Mouse (Mus musculus): ENCODE data around the gene Ttc30a2. TPM values are rescaled to one million over a fixed set of nuclear protein-coding genes. Genes with fewer than 3 reads are reported as not detected.
"Not testable (repeated sequence)": the region's sequence is repeated elsewhere in the genome, so short reads cannot be mapped to it uniquely, and the experiment has no call there.

The Ttc30a2 gene
- total RNA-seq, 2 experiments from 2014 or later = 0.33 to 0.38 TPM

GRCm38 (mm10) chr2:75990885-75991539, 13.0 kb upstream of the Ttc30a2 start:
- DNase-seq = peak; percentile 78
- Histone ChIP-seq H3K4me3 (peak overlapping the region; percentile 34), H3K27ac (no peak overlapping the region)
- peak; percentile 79 for TF ChIP-seq CTCF (IDR thresholded peaks at IDR 0.05)
- intact Hi-C loops (cut with DNase I) = loop anchor here (2.0 kb wide), 1 partner anchor 80 kb away; no protein-coding TSS in a partner anchor

GRCm38 (mm10) chr2:75989694-75990093, 11.7 kb upstream of the Ttc30a2 start:
- intact Hi-C loops (cut with DNase I) = loop anchor here (2.0 kb wide), 1 partner anchor 81 kb away; no protein-coding TSS in a partner anchor
- no peak for DNase-seq
- no peak for TF ChIP-seq CTCF (IDR thresholded peaks at IDR 0.05)
- Histone ChIP-seq H3K4me3 (no peak overlapping the region), H3K27ac (no peak overlapping the region)

GRCm38 (mm10) chr2:75988779-75989363, 10.9 kb upstream of the Ttc30a2 start:
- intact Hi-C loops (cut with DNase I) = no loop called here
- no peak for TF ChIP-seq CTCF (IDR thresholded peaks at IDR 0.05)
- H3K27ac ChIP-seq = no peak overlapping the region

GRCm38 (mm10) chr2:75988378-75988777, 10.4 kb upstream of the Ttc30a2 start:
- Histone ChIP-seq H3K4me3 (no peak overlapping the region), H3K27ac (no peak overlapping the region)
- intact Hi-C loops (cut with DNase I) = no loop called here
- no peak for TF ChIP-seq CTCF (IDR thresholded peaks at IDR 0.05)
- no peak for DNase-seq

More at GRCm38 (mm10) chr2:75988779-75989363, 10.9 kb upstream of the Ttc30a2 start:
- H3K4me3 ChIP-seq = no peak overlapping the region
- no peak for DNase-seq

GRCm38 (mm10) chr2:75987739-75988138, 9.8 kb upstream of the Ttc30a2 start:
- no peak for TF ChIP-seq CTCF (IDR thresholded peaks at IDR 0.05)
- intact Hi-C loops (cut with DNase I) = no loop called here

GRCm38 (mm10) chr2:75985124-75985523, 7.2 kb upstream of the Ttc30a2 start:
- intact Hi-C loops (cut with DNase I) = no loop called here
- Histone ChIP-seq H3K4me3 (no peak overlapping the region), H3K27ac (no peak overlapping the region)
- peak; percentile 43 for DNase-seq
- TF ChIP-seq CTCF (IDR thresholded peaks at IDR 0.05) = peak; percentile 98

More at GRCm38 (mm10) chr2:75987739-75988138, 9.8 kb upstream of the Ttc30a2 start:
- DNase-seq = no peak
- Histone ChIP-seq H3K27ac (no peak overlapping the region), H3K4me3 (no peak overlapping the region)

GRCm38 (mm10) chr2:75983847-75984246, 5.9 kb upstream of the Ttc30a2 start:
- no peak for DNase-seq
- TF ChIP-seq CTCF (IDR thresholded peaks at IDR 0.05) = no peak
- no peak overlapping the region for H3K4me3 ChIP-seq
- H3K27ac ChIP-seq = no peak overlapping the region
- intact Hi-C loops (cut with DNase I) = loop anchor here (5.0 kb wide), 1 partner anchor 47 kb away; the partner anchor contains the start of gene Ttc30b

- Histone ChIP-seq H3K4me3 (no peak overlapping the region), H3K27ac (no peak overlapping the region)
- no peak for DNase-seq
- intact Hi-C loops (cut with DNase I) = loop anchor here (5.0 kb wide), 1 partner anchor 46 kb away; the partner anchor contains the start of gene Ttc30b
- TF ChIP-seq CTCF (IDR thresholded peaks at IDR 0.05) = no peak
These were observed 5.1 kb upstream of the Ttc30a2 start for GRCm38 (mm10) chr2:75983091-75983490.

GRCm38 (mm10) chr2:75982626-75983025, 4.7 kb upstream of the Ttc30a2 start:
- intact Hi-C loops (cut with DNase I) = loop anchor here (5.0 kb wide), 1 partner anchor 45 kb away; the partner anchor contains the start of gene Ttc30b
- Histone ChIP-seq H3K27ac (no peak overlapping the region), H3K4me3 (no peak overlapping the region)
- DNase-seq = no peak
- peak; percentile 3; the same call in 1 of the 2 replicates for TF ChIP-seq CTCF (IDR thresholded peaks at IDR 0.05)

GRCm38 (mm10) chr2:75981440-75982081, 3.6 kb upstream of the Ttc30a2 start, which contains the start of gene Ttc30a1:
Gene Ttc30a1, minus strand, starts transcription at chr2:75981967.
- Histone ChIP-seq H3K4me3 (peak within 1 kb of the TSS; percentile 87), H3K27ac (peak within 1 kb of the TSS; percentile 84)
- DNase-seq = peak; percentile 75
- intact Hi-C loops (cut with DNase I) = loop anchor here (5.0 kb wide), 1 partner anchor 44 kb away; the partner anchor contains the start of gene Ttc30b

- peak overlapping the region; percentile 87 for H3K4me3 ChIP-seq
These were observed 3.0 kb upstream of the Ttc30a2 start for GRCm38 (mm10) chr2:75980933-75981439.

GRCm38 (mm10) chr2:75976070-75976469, 1.9 kb downstream of the Ttc30a2 start:
- intact Hi-C loops (cut with DNase I); H3K27ac ChIP-seq; DNase-seq; H3K4me3 ChIP-seq: not testable (repeated sequence)

More at GRCm38 (mm10) chr2:75980933-75981439, 3.0 kb upstream of the Ttc30a2 start:
- intact Hi-C loops (cut with DNase I) = loop anchor here (5.0 kb wide), 1 partner anchor 44 kb away; the partner anchor contains the start of gene Ttc30b
- peak overlapping the region; percentile 84; the same call in 1 of the 2 replicates for H3K27ac ChIP-seq
- not testable (repeated sequence) for DNase-seq
